Mouse (Mus musculus) frontal cortex, adult 2 months (tissue): ENCODE measurements at regions not wholly inside any gene's neighbourhood (a gene's known extent, or its start where the extent isn't known, plus 50 kb on each side); places are given as distances from the start of the nearest gene placed in this dataset.

Experiments used
- DNase-seq, 2 experiments: peaks; one replicate each; pipeline ENCODE4 v3.0.0; 2022; ENCODE audit warnings: low spot score in 1 of 2; ENCODE audit errors: extremely low spot score in 1 of 2

DNA sequence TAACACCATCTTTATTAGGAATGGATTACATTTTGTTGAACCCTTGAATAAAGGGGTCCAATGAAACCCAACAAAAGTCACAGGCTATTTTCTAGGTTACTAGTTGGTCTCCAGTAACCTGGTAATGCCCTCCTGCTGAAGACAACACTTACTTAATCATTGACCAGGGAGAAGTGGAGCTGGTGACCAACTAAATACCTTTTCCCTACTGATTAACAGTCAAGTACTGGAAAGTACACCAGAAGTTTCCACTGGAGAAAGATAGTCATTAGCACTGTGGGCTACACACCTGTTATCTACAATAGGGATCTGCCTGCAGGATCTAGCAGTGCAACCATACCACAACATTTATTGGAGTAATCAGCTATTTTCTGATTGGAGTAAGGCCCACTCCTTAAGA, 718.7 kb downstream of the Trhde start:
- DNase-seq = no peak

- peak in 1 of 2 experiments; percentile 4 for DNase-seq
Measured at GRCm38 (mm10) chr10:114041991-114042390, 760.1 kb downstream of the Trhde start.

DNA sequence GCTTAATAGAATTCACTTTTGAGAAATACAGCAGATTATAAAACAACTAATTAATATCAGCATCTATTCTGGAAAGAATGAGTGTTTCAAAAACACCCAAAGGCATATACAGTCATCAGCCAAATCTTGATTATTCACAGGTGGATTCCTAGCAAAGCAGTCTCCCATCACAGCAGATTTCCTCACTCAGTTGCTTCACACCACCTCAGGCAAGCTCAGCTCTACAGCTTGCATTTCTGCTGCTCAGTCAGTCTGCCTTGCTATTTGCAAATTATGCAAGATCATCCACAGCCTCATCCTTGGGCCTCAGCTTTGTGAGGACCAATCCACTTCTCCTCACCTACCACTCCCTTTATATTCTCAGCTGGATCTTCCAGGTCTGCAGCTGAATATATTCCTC, 788.7 kb downstream of the Trhde start:
- no peak for DNase-seq

DNA sequence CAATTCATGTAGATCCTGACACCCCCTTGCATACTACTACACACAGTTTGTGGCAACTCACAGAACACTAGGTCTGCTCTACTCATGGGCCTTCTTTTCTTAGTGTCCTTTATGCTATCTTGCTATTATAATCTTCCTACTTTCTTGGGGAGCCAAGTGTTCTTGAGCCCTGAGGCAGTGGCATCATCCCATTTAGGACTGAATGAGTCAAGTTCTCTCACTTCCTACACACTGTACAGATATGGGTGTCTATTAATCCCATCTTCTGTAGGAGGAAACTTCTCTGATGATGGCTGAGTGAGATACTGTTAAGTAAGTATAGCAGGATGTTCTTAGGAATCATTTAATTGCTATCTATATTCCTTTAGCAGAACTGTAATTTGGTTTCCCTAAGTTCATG, 816.7 kb downstream of the Trhde start:
- peak; percentile 15 to 33 for DNase-seq

DNA sequence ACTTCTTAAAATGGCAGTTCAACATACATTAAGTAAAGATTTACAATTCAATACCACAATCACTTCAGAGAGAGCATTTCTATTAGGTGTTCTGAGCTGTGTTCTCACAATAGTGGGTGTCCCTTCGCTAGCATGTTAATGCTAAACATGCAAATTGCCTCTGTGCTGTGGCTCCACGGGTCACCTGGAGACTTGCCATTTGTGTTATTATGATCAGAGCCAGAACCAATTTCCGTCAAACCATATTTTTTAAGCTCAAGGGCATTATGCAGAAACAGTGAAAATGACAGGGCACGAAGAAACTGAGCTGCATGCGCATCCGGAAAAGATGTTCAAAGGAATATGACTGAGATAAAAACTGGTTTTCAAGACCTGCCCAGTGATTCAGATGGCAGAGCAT, 829.3 kb downstream of the Trhde start:
- DNase-seq = no peak

- peak; percentile 12 to 56 for DNase-seq
Measured at GRCm38 (mm10) chr10:113946801-113947200, 855.3 kb downstream of the Trhde start.

DNA sequence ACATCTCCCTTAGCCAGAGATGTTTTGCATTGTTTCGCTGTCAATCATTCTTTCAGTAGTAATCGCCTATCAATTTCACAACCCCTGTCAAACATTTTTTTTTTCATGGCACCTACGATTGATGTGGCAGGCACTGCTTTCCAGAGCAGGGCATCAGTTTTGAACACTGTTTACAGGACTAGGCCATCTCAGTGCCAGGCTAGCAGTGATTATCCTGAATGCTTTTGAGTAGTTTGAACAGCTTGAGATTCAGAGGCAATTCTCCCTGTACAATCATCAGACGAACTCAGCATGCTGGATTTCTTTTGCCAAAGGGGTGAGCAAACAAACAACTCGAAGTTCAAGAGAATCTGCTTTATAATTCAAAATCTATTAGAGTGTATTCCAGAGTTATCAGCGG, 862.6 kb downstream of the Trhde start:
- no peak for DNase-seq

GRCm38 (mm10) chr10:113930201-113930790, 871.8 kb downstream of the Trhde start:
- DNase-seq = peak; percentile 35 to 60

DNA sequence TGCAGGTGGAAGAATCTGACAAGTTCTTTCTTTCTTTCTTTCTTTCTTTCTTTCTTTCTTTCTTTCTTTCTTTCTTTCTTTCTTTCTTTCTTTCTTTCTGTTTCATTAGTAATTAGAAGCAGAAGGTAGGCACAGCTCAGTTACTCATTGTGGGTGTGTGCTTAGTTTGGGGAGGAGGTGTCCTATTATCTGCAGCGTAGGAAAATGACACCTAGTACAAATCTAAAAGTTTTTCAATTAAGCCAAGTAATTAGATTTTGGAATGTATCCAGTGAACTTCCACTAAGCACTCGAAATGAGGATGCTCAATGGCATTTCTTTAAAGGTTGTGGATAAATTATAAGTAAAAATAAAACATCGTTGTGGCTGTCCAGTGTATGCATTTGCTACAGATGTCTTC, 885.4 kb downstream of the Trhde start:
- no peak for DNase-seq

- no peak for DNase-seq
Measured at GRCm38 (mm10) chr10:113902744-113903143, 899.4 kb downstream of the Trhde start.

DNA sequence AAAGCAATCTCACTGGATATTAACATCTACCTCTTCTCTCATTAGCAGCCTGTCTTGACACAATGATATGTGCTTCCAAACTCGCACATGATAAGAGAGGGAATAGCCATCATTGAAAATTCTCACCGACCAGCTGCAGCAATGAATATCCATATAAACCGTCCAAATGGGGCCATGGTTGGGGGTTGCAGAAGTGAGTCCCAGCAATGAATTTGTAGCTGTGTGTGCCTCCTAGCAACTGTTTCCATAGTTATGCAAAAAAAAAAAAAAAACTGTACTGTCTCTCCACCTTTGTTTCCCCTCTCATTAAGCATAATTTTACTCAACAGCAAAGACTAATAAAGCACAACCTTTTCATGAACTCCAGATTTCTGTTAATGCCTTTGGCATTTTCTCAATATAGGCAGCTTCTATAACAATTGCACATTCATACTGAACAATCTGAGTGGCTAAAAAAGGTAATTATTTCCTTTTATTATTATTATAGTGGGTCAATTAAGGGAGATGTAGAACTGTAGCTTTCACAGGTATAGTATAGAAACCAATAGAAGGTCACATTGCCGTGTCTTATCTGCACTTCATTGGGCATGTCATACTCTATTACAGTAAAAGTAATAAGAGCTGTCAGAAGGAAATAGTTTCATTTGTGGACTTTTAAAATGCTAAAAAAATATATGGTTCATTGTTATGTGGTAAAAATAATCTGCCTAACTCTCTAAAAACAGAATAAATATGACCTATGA, 927.5 kb downstream of the Trhde start:
- DNase-seq = no peak

DNA sequence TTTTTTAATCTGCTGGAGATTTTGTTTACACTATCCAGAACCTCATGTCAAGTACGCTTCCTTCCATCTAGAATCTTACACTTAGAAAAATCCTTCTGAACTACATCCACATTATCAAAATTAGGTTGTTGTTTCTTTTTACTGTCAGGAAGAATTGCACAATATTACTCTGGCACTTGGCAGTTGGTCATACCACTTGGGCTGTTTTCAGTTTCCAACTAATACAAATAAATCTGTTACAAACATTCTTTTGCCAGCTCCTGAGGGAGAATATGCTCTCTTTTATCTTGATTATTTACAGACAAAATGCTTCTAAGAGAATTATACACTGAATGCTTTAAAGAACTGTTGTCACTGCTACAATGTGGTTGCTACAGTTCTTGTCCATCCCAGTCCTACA, 895.8 kb upstream of the Atxn7l3b start:
- DNase-seq = no peak
